Mouse (Mus musculus) adrenal gland, postnatal 10 days (tissue): ENCODE data around the gene Chst11. TPM values are rescaled to one million over a fixed set of nuclear protein-coding genes. Genes with fewer than 3 reads are reported as not detected.

Experiments
- DNase-seq: peaks from one replicate; pipeline ENCODE4 v3.0.0; 2021; ENCODE audit warnings: mixed read lengths
- total RNA-seq, 2 experiments: library from RNA; stranded (reverse); gene quantifications; 2 replicates each; pipeline ENCODE4 v1.2.3; 2021

Gene Chst11
- total RNA-seq, 2 experiments from 2014 or later, result 23.2 to 23.3 TPM

DNA sequence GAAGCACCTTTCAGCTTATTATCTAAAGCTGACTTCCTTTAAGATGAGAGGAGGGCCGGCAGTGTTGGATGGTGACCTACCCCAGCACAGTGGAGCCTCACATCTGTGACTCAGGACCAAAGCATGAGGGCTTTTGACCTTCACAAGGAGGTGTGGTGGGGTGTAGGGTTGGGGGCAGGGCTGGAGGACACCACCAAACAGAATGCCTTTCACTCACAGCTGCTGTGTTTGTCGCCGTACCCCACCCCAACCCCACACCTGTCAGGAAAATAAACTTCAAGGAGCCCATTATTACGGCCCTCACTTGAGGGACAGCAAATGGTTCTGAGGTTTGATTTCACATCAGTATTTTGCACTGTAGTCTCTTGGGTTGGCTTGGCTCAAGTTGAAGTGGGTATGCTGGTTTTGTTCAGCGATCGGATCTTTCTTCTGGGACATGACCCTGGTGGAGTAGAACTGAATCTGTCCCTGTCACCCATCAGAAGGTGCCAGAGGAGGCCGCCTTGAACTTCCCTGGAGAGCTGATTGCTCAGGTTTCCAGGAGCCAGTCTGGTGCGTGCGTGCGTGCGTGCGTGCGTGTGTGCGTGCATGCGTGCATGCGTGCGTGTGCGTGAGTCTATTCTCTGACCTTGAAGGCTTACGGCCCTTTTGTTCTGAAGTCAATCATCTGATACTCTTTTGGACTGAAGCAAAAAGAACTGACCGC is 51.2 kb downstream of the Chst11 start:
- DNase-seq, result peak; percentile 51

DNA sequence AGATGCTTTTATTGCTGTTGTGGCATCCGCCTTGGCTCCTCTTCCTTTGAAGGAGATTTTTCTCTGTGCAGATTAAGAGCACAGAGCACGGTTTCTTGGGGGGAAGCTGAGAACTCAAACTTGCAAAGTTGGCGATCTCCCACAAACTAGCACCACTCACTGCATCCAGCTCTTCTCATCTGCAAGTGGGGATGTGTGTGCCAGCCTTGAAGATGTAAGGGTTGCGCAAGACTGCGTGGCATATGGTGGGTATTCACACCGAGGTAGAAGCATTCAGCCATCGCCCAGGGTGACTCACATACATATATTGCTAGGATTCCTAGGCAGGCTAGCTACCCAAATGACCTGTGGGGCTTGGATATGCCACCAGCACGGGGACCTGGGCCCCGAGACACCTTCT is 52.9 kb downstream of the Chst11 start:
- no peak for DNase-seq

DNA sequence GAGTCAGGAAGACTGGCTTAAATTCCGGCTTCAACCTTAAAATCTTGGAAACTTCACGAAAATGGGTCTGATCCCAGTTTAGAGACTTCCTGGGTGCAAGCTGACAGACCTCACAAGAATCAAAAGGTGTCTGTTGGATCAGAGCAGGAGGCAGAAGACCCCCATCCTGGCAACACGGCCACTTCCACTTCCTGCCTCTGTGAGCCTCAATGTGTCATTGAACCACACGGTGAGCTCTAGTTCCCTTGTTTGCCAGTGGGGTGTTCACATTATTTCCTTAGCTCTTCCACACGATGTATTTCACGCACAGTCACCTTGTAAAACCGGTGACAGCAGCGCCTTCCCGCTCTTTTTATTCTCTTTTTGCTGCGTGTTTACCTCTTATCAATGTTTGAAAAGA is 54.1 kb downstream of the Chst11 start:
- no peak for DNase-seq

DNA sequence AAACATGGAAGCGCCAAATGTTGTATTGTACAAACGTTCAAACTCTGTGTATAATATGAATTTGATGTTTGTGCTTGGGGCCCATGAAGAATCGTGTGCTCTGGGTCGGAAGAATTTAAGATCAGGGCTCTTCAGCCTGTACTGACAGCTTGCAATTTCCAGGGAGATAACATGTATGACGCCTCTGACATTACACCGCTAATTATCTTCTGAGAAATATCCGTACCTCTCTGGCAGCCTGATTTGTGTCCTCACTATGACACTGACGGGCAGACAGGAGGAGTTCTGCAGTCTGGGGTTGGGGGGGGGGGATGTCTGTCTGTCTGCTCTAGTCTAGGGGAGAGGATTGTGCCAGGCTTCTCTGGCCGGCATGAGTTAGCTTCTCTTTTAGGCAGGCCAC is 56.6 kb downstream of the Chst11 start:
- DNase-seq, result no peak

DNA sequence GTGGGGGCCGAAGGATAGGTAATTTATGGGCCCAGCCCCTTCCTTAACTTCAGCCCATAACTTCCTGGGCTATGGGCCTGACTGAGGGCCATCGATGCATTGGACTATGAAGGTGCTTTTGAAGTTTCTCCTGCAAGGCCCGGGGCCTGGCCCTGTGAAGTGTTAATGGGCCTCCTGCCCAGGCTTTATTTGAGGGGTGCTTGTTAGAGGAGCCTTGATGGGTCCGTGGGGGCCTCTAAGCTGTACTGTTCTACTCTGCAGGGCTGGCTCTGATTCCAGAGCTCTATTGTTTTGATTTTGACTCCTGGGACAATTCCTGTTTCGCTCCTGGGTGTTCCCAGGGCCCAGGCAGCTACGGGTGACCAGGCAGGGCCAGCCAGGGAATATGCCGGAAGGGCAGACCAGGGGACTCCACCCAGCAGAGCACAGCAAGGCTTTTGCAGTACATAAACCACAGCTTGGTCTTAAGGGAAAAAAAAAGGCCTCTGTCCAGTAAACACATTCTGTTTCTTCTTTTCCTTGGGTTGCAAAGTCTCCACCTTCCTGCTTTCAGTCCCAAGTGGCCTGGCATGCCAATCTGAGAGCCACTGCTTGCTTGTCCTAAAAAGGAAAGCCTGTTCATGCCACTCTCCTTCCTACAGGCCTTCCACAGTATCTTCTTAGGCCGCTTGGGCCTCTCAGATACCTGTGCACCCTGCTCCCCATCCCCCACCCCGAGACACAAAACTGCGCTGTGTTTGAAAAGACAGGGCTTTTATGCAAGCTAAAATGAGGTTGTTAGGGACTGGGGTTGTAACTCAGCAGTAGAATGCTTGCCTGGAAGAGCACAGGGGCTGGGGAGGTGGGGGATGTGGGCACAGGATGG is 57.5 kb downstream of the Chst11 start:
- DNase-seq, result peak; percentile 64

DNA sequence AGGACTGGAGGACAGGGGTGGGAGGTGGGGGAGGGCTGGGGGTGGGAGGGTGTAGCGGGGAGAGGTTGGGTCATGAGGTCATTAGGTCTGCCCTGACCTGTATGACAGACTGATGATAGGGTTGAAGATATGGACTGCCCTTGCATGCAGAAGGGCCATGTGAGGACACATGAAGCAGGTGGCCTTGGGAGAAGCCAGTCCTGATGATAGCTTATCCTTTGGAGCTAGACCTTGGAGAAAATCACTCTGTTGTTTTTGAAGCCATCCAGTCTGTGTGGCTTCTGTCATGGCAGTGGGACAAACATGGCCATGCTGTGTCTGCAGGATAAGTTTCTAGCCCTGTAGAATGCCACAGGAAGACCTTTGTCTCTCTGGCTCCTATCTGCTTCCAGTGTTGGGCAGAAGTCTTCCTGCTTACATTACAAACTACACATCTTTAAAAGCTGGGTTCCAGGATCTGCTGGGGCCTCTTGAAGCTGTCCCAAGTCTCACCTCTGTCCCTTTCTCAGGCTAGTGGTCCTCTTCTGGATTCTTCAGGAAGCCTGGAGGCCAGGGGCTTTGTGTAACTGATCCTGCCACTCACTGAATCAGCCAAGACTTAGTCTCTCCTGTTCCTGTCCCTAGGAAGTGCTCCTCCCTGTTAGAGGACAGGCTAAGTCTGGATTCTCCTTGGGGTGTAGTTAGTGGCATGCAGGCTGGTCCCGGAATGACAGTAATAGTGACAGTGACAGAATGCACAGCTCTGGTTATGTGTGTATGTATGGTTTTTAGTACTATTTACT is 58.4 kb downstream of the Chst11 start:
- no peak for DNase-seq

DNA sequence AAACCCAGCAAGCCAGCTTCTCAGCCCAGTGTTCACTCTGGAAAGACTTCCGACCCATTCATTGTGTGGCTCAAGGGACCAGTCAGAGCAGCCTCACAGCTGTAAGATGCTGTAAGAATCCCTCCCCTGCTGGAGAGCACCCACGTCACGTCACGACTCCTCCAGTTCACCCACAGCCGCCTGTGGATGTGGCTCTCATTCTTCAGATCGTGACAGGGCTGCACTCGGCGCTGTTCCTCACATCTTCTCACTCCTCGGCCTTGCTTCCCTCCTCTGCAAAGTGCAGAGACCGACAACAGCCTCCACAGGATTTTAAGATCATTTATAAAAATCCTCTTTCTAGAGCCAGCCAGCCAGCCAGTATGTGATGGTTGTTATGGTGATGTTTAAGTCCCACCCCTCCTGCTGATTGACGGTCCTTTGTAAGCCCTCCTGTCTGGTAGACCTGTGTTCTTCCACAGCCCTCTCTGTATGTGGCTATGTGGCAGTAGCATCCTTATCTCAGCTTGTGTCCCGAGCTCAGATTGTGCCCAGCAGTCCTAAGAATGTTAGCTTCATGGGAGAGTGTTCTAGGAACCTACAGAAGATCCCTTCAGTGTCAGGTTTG is 64.0 kb downstream of the Chst11 start:
- no peak for DNase-seq

DNA sequence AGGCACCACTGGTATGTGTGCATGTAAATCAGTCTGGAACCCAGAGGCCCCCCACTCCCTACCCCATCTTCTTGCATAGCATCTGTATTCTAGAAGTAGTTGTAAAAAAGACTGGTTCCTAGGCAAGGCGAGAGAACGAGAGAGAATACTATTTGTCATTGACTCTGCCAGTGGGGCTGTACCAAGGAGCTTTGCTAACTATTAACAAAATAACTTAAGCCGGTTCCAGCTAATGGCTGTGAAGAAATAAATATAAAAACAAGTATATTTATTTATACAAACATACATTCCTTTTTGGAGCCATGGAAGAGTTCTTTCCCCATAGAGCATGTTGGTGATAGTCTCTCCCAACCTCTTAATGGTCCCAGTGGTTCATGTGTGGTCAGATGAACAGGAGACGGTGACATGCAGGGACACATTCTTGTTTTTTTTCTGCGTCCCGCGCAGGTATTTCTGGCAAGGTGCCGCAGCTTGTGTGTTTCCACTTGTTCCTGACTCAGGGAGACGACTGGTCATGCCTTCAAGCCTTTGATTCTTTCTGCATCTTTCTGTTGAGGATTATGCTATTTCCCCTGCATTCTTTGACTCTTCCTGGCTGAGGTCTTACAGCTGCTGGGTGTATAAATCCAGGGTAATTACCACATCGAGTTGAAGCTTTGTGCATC is 68.7 kb downstream of the Chst11 start:
- no peak for DNase-seq

DNA sequence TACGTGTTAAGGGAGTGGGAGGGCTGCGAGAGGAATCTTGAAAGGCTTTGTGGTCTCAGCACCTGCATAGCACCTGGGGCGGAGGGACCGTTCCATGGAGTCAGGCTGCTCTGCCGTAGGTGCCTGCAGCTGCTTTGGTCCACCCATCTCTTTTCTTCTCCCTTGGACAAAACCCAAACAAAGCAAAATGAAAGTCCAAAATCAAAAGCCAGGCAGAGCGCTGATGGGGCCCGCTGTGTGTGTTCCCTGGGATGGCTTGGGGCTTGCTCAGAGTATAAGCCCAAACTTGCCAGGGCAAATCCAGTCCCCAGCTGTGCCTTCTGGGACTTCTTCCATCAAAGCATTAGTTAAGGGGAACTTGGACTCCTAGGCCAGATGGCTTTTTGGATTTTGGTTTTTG is 71.0 kb downstream of the Chst11 start:
- DNase-seq, result no peak

DNA sequence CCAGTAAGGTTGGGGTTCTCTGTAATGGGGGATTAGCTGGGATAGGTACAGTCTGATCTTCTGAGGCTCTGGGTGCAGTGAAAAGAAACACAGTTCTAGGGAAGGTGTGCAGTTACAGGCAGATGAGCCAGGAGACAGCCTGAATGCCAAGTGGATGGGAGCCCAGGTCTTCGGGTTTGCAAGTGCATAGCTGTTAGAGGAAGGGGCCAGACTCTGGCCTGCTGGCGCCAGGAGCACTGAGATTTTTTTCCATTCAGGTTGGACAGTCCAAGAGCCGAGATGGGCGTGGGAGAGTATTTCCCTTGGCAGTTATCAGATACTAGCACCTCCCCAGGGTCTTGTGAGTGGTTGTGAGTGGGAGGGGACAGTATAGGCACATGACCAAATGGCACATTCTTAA is 71.6 kb downstream of the Chst11 start:
- no peak for DNase-seq

DNA sequence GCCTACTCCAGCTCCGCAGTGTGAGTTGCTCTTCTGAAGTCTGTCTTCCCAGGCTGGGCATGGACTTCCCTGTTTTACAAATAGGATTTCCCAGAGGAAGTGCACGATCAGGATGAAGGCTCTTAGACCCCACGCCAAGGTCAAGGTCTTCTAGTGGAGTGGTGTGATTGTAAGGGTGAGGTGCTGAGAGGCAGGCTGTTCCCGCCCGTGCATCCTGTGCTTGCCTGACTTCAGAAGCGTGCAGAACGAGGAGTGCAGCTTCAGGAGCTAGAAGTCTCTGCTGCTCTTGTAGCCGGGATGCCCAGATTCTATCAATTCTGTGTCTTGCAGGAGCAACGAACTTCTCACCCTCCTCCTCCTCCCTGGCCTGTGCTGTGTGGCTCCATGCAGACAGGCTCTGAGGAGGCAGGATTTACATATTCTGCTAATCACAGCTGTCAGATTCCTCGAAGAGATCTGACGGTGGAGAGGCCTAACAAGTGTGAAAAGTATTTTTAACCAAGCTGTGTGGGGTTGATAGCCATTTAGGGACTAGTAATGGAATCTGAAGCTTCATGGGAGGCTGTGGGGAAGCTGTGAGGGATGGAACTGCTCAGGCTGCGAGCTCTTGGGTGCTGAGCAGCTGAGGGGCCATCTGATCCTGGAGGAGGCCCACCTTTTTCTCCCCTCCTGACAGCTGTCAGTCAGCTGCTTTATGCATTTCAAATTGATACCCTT is 74.9 kb downstream of the Chst11 start:
- no peak for DNase-seq

DNA sequence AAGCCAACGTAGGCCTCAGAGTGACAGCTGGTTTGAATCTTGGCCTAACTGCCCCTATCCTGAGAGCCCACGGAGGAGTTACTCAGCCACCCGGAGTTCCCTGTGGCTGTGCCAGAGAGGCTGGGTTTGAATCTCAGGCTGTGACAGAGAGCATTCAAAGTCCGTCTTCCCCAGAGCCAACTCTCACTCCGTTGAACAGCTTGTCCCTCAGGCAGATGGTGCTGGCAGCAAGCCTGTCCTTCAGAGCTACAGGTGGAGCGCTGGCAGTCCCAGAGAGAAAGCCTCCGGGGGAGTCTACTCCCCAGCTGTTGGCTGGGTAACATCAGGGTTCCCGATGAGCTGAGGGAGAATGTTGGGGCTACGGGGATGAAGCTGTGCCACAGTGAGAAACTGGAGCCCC is 77.0 kb downstream of the Chst11 start:
- no peak for DNase-seq

DNA sequence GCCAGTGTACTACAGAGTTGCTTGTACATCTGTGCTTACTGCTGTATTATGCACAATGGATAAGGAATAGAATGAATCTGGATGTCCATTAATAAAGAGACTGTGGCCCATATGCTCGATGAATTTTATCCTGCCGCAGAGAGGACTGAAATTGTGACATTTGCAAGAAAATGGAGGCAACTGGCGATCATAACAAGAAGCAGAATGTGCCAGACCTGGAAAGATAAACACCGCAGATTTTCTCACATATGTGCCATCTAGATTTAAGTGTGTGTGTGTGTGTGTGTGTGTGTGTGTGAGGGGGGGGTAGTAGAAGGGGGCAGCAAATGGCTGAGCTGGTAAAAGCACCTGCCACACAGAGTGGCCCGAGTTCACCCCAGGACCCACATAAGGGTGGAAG is 79.5 kb downstream of the Chst11 start:
- no peak for DNase-seq

DNA sequence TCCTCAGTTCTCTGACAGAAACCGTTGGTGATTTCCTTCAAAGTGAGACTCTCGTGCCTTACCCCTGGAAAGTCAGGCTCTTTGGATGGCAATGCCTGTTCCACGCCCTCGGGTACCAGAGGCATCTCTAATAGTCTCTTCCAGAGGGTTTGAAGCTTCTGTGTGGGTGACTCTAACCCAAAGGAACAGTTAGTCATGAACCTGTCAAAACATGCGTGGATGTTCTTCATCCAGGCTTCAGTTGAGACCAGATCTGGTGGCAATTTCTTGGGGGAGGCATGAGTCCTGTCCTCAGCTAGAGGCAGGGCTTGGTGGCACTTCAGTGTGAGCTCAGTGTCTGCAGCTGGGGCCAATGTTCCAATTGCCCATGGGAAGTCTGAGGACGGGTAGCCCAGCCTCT is 80.9 kb downstream of the Chst11 start:
- DNase-seq, result no peak

DNA sequence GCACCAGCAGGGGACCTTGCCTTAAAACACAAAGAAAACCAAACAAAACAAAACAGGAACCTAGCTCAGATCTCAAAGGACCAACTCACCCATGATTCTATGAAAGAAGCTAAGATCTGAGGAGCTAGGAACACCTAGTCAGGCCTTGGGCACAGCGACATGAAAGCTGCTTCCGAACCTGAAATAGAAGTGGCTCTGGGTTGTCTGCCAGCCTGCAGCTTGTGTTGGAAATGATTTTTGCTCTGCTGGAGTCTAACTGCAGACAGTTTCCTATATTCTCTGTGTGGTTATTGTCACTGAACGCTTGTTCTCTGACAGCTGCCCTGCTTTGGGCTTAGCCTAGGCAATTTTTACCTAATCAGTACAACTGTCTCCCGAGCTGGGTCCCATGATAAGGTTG is 82.0 kb downstream of the Chst11 start:
- no peak for DNase-seq

DNA sequence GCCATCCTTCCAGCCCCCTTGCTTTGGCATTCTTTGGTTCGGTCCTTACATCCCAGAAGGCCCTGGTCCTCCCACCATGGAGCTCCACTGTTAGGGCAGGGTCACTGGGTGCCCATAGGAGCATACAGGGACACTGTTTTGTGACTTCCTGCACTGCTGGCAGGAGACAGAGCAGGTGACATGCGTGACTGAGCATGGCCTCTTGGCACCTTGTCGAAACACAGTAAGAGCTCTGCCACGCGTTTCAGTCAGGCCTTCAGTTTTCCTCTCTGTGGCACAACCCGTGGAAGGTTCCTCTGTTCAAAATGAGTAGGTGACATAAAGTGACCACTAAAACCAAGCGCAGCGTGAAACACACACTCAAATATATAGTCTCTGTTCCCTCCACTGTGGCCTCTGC is 83.2 kb downstream of the Chst11 start:
- no peak for DNase-seq

DNA sequence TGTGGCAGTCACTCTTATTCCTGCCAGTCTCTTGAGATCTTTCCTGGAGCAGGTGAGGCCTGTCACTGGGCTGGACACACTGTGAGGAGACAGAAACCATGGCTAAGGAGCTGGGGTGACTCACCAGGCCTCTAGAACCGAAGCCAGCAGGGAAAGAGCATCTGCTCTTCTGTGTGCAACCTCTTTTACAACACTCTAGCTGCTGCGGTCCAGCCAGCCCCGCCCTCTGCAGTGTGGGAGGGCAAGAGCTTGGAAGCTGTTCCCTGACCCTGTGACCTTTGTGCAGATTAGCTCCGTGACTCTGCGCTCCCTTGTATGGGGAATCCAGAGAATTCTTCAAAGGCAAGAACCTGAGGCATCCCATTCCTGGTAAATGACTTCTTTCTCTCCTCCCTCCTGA is 84.5 kb downstream of the Chst11 start:
- peak; percentile 47 for DNase-seq

DNA sequence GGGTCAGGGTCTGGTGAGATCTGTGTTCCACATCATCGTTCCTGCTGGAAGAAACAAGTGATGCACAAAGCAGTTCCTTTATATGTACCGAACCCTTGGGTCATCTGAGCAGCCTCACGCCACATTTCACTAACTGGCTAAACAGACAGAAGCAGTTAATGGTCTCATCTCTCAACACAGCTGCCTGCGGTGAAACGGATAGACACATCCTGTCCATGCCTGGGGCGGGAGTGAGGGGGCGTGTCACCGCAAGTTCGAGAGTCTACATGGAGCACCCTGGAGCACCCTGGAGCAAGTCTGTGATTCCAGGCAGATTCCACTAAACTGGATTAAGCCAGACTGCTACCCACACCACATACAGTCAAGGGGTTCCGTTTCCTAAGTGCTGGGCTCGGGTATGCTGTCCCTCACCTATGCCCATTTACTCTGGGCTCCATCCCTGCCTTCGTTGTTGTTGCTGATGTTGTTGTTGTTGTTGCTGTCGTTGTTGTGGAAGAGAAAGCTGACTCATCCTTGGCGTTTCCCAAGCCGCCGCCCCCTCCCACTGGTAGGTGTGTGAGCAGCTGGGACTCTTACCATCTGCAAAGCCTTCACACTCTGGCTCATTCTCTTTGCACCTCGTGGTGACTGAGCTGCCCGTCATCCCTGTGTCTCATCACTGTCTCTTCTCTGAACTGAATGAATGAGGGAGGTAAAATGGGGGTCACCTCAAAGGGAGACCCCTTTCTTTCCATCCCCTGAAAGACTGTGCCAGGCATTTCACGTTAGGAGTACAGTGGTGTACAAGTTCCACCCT is 86.7 kb downstream of the Chst11 start:
- DNase-seq, result no peak

DNA sequence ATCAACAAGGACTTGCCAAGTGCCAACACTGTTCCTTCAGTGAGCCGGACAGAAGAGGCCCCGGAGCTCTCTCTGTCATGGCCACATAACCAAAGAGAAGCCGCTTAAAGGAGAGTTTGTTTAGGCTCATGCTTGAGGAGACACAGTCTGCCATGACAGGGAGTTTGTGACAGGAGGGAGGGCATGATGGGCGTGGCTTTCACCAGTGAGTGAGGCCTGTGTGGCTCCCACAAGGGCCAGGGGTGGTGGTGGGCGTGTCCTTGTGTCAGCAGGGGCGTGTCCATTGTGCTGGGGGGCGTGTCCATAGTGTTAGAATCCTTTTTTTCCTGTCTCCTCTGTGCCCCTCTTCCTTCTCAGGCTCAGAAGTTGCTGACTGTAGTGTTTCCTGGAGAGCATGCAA is 87.8 kb downstream of the Chst11 start:
- DNase-seq, result no peak

DNA sequence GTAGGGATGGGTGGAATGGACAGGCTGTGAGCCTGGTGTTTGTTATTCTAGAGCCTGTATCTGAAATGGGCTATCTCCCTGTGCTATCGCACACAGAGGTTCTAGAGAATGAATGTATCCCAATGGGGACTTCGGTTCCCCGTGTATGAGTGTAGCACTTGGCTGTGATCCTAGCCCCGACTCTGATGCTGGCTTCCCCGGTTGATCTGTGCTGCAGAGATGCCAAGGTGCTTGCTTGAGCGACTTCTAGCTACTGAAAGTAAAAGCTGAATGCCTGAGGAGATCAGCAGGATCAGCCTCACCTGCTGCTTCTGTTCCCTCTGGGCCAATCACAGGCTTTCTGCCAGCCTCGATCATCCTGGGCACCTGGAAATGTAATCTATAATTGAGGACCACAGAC is 91.5 kb downstream of the Chst11 start:
- DNase-seq, result no peak

DNA sequence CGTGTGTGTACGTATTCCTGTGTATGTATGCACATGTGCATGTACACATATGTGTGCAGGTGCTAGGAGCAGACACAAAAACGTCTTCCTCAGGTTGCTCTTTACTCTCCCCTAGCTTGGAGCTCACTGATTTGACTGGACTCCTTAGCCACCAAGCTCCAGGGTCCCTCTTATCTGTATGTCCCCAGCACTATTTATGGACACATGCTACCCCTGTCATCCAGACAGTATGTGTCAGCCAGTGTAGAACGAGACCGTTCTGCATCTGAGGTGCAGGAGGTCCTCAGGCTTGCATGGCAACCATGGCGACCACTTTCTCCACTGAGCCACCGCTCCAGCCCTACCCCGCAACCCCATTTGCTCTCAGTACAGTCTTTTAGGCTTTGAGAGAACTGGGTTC is 93.4 kb downstream of the Chst11 start:
- DNase-seq, result no peak
